Mouse (Mus musculus): ENCODE measurements around the gene Akap2. TPM values are rescaled to one million over a fixed set of nuclear protein-coding genes. Genes with fewer than 3 reads are reported as not detected.

Akap2 gene
- total RNA-seq, 1 experiment from 2014 or later = 0.67 TPM

DNA sequence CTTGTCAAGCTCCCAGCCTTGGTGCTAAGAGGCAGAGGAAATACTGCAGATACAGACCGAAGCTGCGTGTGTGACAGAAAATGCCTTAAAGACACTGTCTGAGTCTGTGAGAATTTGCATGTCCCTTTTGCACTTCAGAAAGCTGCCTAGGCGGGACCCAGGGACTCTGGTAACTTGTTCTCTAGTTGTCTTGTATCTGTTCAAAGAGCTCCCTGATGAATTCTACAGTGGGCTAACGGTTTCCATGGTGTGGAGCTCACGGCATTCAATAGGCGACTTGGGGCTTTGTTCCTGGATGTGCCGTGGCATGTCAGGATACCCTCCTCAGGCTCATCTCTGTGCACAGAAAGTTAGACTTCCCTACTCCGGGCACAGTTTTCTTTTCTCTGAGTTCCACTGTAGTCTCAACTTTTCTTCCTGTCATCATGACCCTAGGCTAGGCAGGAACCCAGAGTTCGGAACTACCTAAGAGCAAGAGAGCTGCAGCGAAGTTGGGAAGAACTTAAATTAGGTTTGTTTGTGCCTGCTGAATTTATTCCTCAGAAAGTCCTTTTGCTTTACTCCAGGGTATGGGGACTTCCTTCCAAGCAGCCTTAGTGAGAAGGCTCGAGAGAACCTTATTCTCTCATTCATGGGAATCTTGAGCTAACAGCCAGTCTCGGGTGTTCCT lies 128.2 kb downstream of the Akap2 start:
- no peak for ATAC-seq (replicated peaks; ENCODE audit: insufficient number of reproducible peaks, low FRiP score, low TSS enrichment, poor library complexity, severe bottlenecking)

- ATAC-seq (replicated peaks; ENCODE audit: insufficient number of reproducible peaks, low FRiP score, low TSS enrichment, poor library complexity, severe bottlenecking) = no peak
These were observed 129.0 kb downstream of the Akap2 start for GRCm38 (mm10) chr4:57846381-57846990.

- no peak for ATAC-seq (replicated peaks; ENCODE audit: insufficient number of reproducible peaks, low FRiP score, low TSS enrichment, poor library complexity, severe bottlenecking)
These were observed 129.6 kb downstream of the Akap2 start for GRCm38 (mm10) chr4:57846991-57847422.

DNA sequence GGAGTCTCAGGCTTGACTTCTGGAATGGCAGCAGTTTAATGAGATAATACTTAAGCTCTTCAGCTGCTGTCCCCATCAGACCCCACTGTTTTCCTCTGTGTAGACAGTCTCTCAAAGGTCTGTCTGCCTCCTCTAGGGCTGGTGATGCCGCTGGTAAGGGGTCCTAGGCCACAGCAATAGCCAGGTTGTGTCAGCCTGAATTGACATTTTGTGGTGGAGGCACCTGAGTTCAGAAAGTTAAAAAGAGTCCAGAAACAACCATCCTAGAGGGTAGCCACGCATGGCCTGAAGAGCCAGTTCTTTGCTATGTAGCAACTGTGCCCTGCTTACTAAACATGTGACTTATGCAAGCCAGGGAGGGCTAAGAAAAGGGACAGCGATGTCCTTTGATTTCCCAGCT lies 130.2 kb downstream of the Akap2 start:
- ATAC-seq (replicated peaks; ENCODE audit: insufficient number of reproducible peaks, low FRiP score, low TSS enrichment, poor library complexity, severe bottlenecking) = no peak

- ATAC-seq (replicated peaks; ENCODE audit: insufficient number of reproducible peaks, low FRiP score, low TSS enrichment, poor library complexity, severe bottlenecking) = no peak
These were observed 132.0 kb downstream of the Akap2 start for GRCm38 (mm10) chr4:57849465-57849864.

DNA sequence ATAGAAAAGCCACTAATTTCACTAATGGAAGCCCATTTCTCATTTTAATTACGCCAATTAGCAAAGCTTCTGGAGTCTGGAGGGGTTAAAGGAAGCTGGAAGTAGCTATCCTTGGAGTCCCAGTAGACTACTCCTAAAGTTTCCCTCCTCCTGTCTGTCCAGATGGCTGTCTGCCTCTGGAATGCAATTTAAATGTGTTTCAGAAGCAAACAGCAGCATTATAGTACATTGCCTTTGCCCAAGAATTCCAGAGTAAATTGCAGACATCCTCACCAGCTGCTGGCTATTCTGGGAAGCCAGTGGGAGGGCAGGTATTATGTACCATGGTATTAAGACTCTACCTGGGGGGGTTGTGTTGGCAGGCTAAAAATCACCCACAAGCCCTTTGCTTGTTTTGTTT lies 134.3 kb downstream of the Akap2 start:
- no peak for ATAC-seq (replicated peaks; ENCODE audit: insufficient number of reproducible peaks, low FRiP score, low TSS enrichment, poor library complexity, severe bottlenecking)

GRCm38 (mm10) chr4:57852461-57853040 lies 135.1 kb downstream of the Akap2 start:
- ATAC-seq (replicated peaks; ENCODE audit: insufficient number of reproducible peaks, low FRiP score, low TSS enrichment, poor library complexity, severe bottlenecking) = no peak

DNA sequence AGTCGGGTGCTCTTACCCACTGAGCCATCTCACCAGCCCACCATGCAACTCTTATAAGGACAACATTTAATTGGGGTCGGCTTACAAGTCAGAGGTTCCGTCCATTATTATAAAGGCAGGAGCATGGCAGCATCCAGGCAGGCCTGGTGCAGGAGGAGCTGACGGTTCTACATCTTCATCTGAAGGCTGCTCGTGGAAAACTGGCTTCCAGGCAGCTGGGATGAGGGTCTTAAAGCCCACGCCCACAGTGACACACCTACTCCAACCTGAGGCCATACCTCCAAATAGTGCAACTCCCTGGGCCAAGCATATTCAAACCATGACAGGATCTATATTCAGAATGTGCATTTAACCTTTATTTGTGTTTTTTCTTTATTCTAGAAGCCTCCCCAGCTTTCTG lies 136.7 kb downstream of the Akap2 start:
- no peak for ATAC-seq (replicated peaks; ENCODE audit: insufficient number of reproducible peaks, low FRiP score, low TSS enrichment, poor library complexity, severe bottlenecking)

- no peak for ATAC-seq (replicated peaks; ENCODE audit: insufficient number of reproducible peaks, low FRiP score, low TSS enrichment, poor library complexity, severe bottlenecking)
These were observed 138.0 kb downstream of the Akap2 start for GRCm38 (mm10) chr4:57855281-57855941.

GRCm38 (mm10) chr4:57856673-57857072 lies 139.2 kb downstream of the Akap2 start:
- no peak for ATAC-seq (replicated peaks; ENCODE audit: insufficient number of reproducible peaks, low FRiP score, low TSS enrichment, poor library complexity, severe bottlenecking)

DNA sequence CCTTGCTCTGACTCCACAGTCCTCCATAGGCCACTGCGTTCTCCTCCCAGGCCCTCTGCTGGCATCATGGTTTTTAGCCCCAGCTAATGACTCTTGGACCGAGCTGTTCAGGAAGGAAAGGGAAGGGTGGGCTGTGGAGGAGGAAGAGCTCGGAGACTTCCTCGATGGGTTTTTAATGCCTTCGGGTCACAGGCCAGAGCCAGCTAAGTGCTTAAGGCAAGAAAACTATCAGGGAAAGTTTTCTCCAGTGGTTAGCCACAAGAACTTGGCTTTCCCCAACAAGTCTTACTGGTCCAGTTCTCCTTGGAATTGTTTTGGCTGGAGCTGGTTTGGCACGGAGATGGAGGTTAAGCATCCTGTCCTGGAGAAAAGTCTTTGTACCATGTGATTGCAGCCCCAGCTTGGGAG lies 142.8 kb downstream of the Akap2 start:
- ATAC-seq (replicated peaks; ENCODE audit: insufficient number of reproducible peaks, low FRiP score, low TSS enrichment, poor library complexity, severe bottlenecking) = no peak

DNA sequence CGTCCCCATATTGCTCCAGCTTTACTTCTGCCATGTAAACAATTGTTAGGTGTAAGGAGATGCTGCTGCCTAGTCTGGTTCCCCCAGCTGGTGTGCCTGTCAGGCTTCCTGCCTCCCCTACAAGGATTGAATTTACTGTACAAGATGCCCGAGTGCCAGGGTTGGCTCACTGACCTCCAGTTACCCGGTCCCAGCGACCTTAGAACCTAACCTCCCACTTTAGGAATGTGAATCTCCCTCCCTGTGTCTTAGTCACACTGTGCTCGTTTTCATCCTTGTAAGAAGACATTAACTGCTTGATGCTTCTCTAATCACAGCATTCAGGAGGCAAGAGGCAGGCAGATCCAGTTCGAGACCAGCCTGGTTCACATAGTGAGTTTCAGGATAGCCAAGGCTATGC lies 143.7 kb downstream of the Akap2 start:
- no peak for ATAC-seq (replicated peaks; ENCODE audit: insufficient number of reproducible peaks, low FRiP score, low TSS enrichment, poor library complexity, severe bottlenecking)

- ATAC-seq (replicated peaks; ENCODE audit: insufficient number of reproducible peaks, low FRiP score, low TSS enrichment, poor library complexity, severe bottlenecking) = no peak
These were observed 144.4 kb downstream of the Akap2 start for GRCm38 (mm10) chr4:57861856-57862255.

GRCm38 (mm10) chr4:57862269-57862986 lies 145.0 kb downstream of the Akap2 start:
- 0 out of 2 replicates have a peak, but pooled peaks have one; percentile 40 for ATAC-seq (replicated peaks; ENCODE audit: insufficient number of reproducible peaks, low FRiP score, low TSS enrichment, poor library complexity, severe bottlenecking)

GRCm38 (mm10) chr4:57866088-57866487 lies 148.6 kb downstream of the Akap2 start:
- no peak for ATAC-seq (replicated peaks; ENCODE audit: insufficient number of reproducible peaks, low FRiP score, low TSS enrichment, poor library complexity, severe bottlenecking)

DNA sequence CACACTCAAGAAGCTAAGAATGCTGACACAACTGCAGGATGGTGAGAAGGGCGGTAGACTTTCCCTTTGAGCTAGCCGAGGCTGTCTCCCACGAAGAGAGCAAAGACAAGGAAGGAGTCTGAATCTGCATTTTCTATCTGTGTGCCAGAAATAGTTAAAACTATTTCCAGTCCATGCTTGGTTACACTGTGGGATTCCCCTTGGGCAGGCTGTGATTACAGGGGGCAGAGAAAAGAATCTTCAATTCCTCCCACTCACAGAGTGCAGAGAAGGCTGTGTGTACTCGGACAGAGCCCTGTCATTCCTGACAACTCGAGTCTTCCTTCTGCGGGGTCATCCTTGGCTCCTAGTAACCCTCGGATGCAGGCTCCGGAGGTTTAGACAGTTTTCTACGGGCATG lies 149.5 kb downstream of the Akap2 start:
- no peak for ATAC-seq (replicated peaks; ENCODE audit: insufficient number of reproducible peaks, low FRiP score, low TSS enrichment, poor library complexity, severe bottlenecking)

GRCm38 (mm10) chr4:57867454-57867853 lies 150.0 kb downstream of the Akap2 start:
- ATAC-seq (replicated peaks; ENCODE audit: insufficient number of reproducible peaks, low FRiP score, low TSS enrichment, poor library complexity, severe bottlenecking) = 0 out of 2 replicates have a peak, but pooled peaks have one; percentile 31

GRCm38 (mm10) chr4:57879137-57879536 lies 161.7 kb downstream of the Akap2 start:
- no peak for ATAC-seq (replicated peaks; ENCODE audit: insufficient number of reproducible peaks, low FRiP score, low TSS enrichment, poor library complexity, severe bottlenecking)

DNA sequence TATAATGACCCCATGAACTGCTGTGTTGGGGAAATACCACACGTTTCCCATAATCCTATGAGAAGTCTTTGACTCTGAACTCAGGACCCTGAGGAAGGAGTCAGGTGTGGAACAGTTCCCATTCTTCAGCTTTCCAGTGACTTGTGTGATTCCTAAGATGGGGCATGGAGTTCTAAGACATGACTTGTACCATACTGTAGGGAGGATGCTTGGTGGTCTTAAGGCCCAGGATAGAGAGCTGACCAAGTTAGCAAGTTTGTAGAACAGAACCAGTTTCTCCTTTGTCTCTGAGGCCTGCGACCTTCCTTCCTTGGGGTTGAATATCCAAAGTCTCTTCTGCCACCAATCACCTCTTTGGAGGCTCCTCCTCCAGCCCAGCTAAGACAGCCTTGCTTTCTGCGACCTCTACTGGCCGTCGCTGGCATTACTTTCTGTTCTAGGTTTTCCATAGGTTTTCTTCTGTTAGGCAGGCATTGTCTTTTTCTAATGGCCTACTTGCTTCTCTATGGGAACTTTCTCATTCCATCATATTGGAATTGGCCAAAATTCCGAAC lies 162.4 kb downstream of the Akap2 start:
- ATAC-seq (replicated peaks; ENCODE audit: insufficient number of reproducible peaks, low FRiP score, low TSS enrichment, poor library complexity, severe bottlenecking) = no peak
